Mouse (Mus musculus) adrenal gland, adult 18-20 months (tissue): ENCODE measurements at regions not wholly inside any gene's neighbourhood (a gene's known extent, or its start where the extent isn't known, plus 50 kb on each side); places are given as distances from the start of the nearest gene placed in this dataset.
A peak's percentile ranks its signal among the peaks of the same experiment; 100 is the strongest.
"Not testable (repeated sequence)": the region's sequence is repeated elsewhere in the genome, so short reads cannot be mapped to it uniquely, and the experiment has no call there.

ENCODE experiments used
- DNase-seq, 2 experiments: peaks; one replicate each; pipeline ENCODE4 v3.0.0; 2021 to 2022; ENCODE audit warnings: low spot score in 2 of 2

DNA sequence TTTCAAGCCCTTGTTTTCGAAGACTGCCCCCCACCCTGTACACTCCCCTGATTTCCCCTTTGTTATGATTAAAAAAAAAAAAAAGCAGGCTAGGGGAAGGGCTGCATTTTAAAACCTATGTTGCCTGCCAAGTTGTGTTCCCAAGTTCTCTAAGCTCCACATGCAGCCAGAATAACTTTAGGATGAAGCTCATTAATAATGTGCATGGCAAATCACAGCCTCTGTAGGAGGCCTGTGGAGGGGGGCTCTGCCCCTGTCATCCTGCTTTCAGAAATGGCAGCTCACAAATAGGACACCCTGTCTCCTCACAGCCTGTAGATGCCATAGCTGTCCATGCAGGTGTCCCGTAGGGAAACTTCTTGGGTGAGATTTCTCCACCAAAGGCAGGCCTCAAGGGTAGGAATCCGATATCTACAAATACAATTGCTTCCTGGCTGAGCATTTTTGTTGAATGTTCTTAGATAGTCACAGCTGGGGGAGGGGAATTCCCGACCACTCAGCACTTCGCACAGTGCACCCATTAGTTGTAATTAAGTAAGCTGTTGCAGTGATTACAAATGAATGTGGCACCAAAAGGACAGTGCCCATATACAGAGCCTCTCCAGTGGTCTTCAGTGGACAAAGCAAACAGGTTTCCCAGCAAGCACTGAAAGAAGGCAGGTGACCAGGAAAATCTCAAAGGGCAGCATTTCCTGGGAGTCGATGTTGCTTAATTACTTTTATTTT lies 389.1 kb upstream of the Klhl29 start:
- DNase-seq: no peak

DNA sequence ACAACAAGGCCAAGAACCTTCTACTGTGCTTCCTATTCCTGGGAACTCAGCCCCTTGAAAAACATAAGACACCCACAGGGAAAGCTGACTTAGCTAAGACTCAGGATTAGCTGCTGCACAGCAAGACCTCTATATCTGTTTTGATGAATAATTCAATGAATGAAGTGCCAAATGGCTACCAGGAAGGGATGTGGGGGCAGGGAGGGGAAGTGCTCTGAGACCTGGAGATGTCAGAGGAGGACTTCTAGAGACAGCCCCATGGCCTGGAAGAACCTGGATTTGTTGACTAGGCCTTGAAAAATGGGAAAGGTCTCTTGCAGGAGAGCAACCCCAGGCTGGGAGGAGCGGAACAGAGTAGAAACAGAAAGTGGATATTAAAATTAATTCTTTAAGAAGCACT lies 388.5 kb upstream of the Klhl29 start:
- no peak for DNase-seq

DNA sequence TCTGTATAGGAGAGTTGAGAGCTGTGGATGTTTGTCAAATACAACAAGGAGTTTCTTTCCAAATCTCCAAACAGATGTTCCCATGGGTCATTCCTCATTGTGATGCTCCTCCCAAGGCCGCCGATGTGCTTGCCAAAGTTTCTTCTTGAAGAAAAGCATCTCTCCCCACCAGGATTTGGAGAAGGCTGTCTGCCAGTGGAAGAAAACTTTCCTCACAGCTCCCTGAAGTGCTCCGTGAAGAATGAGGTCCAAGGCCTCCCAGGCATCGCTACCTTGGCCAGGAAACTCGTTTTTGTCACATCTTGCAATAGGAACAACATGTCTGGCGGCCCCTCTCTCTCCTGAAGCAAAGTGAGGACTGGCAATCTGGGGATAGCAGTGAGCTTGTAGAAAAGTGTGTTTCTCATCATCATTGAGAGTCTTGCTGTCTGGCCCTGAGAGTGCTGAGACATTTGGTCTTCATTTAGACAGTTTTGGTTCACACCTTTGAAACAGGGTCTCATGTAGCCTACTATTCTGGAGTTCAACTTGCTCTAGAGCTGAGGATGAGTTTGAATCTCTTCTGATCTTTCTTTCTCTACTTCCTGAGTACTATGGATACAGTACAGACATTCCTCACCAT lies 386.9 kb upstream of the Klhl29 start:
- no peak for DNase-seq

DNA sequence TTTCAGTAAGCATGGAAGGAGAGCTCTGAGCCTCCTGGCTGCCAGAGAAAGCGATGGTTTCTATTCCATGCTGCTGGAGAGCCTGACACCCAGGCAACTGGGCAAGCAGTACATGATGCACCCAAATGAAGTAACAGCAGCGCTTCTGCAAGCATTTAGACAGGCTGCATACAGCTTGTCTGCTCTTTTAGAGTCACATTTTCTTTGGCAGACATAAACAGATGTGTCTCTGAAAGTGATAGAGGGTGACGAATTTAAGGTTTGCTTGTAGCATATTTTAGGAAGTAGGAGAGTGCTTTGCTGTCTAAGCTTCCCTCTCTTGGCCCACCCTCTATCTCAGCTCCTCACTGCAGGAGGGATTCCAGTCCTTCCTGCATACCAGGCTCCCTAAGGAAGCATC lies 384.0 kb upstream of the Klhl29 start:
- no peak for DNase-seq

DNA sequence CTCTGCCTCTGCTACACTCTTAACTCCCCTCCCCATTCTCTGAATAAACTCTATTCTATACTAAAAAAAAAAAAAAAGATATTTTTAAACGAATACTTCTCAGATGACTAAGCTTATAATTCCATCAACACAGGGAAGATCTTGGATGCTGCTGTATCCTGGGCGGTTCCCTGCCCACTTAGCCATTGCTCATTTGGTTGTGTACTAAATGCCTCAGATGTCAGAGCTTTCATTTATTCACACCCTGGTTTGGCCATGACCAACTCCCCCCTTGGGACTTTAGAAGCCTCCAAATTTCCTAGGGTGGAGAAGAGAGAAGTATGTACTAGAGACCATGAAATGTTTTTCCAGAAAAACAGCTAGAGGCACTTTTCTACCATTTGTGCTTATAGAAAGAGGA lies 382.3 kb upstream of the Klhl29 start:
- DNase-seq: no peak

DNA sequence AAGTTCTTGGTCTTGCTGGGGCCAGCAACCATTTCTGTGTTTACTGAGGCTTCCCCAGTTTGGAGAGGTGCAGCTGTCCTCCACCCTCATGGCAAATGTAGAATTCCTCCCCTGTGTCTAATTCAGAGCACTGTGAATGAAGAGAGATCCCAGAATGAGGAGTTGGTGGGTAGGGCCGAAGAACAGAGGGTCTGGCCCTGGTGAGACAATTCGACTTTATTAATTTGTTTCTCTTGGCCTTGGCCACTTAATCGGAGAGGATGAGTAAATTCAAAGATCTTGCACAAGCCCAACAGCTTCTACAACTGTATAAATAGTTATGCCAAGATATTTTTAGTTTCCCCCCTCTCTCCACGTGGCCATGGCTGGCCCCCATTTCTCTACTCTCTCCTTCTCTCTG lies 381.9 kb upstream of the Klhl29 start:
- no peak for DNase-seq

DNA sequence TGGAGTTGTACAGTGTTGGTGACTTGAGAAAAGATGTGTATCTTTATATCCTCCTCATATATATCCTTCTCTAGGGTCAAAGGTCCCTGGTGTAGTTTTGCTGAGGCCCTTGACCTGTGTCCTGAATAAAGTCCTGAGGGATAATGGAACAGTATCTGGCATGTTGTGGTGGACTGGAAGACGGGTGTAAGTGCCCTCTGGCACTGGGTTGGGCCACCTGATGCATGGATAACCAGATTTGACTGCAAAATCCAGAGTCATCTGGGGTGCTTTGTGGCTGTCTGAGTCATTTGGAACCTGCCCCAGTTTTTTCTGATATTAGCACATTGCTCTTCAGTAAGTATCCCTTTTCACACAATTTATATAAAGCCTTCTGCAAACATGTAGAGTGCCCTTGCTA lies 378.3 kb upstream of the Klhl29 start:
- no peak for DNase-seq

DNA sequence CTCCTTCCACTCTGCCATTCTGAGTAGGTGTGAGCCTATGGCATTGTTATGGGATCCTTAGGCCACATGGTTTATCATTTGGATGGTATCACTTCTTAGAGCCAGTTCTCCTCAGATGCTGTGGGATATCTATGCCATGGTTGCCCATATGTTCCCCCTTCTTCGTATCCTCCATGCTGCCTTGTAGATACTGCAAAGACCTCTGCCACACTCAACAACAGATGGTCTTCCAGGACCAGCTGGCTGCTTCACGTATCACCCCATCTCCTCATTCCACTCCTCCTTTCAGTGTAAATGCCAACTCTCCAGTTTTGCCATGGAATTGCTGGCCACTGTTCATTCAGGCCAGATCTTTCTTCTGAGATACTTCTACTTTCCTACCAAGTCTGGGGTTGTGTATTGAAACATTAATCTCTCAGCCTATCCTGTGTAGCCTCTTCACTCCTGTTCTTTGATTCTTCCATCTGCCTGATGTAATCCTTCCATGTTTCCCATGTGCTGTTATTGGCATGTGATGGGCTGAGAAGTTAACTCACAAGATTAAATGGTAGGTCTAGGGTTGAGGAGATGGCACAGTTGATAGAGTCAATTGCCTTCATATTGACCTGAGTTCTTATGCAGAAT lies 368.7 kb upstream of the Klhl29 start:
- no peak for DNase-seq

DNA sequence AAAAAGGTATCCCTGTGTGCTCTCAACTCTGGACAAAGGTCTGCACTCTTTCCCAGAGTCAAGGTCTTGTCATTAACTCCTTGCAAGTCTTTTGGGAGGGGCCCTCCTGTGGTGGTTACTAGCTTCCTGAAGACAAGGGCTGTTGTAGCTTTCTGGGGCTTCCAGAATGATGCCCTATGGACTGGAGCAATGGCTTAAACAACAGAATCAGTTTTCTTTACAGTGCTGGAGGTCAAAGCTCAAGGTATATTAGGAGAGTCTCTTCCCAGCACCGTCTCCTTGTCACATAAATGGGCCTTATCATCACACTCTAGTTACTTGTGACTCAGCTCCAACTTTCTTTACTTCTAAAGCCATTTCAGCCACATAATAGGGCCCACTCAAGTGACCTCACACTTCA lies 360.6 kb upstream of the Klhl29 start:
- no peak for DNase-seq

DNA sequence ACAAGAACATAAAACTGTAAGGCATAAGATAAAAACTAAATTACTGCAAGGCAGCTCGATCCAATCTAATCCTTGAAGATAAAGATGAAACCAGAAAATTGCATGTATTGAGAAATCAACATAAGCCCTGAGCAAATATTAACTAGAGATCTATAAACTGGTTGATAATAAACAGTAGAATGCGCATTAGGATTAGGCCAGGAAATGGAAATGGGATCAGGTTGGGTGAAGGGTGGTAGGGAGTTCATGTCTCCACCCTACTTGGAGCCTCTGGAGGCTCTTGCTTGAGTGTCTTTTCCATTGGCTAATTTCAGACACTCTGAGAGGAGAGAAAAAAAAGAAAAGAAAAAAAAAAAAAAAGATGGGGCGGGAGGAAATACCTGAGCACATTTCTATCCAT lies 359.4 kb upstream of the Klhl29 start:
- DNase-seq: no peak

DNA sequence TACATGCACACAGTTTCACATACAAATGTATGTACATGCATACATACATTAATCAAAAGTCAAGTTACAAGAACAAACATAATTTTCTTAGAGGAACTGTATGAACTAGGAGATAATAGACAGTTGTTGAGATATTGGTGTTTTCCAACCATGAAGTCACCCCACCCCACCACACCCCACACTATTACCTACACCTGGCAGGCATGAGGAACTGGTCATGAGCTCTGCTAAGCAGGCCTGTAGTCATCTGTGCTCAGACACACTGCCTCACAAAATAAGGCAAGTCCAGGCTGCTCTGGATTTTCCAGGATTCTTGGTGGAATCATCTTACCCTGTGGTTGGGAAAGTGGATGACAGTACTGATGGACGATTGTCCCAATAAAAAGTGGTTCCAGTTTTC lies 347.6 kb upstream of the Klhl29 start:
- no peak for DNase-seq

DNA sequence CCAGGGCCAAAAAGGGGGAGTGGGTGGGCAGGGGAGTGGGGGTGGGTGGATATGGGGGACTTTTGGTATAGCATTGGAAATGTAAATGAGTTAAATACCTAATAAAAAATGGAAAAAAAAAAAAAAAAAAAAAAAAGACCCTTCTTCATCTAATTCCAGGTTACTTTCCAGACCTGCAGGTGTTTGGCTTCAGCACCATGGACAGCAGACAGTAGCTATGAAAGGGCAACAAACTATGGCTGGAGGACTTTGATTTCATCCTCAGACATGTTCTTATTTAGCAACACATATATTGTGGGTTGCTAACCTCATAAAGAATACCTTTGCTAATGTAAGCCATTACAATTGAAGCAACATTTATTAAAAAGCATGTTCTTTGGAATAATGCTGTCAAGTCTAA lies 342.0 kb upstream of the Klhl29 start:
- DNase-seq: peak in 1 of 2 experiments; percentile 9

DNA sequence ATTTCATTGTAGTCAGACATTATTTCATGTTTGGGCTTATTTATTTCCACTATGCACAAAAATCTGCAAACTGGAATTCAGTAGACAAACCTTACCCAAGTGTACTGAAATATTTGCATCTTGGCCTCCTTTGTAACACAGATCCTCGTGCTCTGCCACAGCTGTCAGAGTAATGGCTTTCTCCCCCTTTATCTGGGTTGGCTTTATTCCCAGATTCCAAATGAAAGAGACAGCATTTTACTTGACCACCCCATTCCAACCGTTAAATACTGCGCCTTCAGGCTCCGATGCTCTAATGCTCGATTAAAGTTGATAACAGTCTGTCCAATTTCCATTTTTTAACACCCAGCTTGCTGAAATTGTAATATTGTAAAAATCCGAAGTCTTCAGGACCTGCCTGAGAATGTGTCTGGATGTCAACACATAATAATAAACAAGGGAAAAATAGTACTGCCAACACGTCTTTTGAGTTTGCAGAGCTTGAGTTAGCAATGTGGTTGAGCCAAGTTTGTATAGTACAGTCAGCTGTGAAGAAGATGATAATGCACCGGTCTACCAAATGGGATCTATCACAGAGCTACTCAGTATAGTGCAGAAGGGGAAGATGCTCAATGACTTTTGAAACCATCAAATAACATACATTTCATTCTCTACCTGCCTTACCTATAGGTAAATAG lies 323.4 kb upstream of the Klhl29 start:
- DNase-seq: no peak

DNA sequence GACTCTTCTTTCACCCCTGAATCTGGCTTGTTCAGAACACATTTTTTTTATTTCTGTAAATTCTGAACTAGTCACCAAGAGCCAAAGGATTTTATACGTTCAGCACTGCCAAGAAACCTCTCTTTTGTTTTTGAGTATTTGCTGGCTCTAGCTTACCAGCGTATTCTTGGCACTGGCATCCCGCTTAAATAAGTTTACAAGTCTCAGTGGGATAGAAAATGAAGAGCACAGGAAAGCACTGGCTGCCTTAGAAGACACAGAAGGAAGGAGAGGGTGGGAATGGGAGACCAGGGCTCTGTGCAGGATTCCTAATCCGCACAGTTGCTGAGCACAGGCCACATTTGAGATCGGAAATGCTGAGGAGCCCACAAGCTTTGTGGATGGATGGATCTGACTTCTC lies 306.7 kb upstream of the Klhl29 start:
- DNase-seq: no peak

DNA sequence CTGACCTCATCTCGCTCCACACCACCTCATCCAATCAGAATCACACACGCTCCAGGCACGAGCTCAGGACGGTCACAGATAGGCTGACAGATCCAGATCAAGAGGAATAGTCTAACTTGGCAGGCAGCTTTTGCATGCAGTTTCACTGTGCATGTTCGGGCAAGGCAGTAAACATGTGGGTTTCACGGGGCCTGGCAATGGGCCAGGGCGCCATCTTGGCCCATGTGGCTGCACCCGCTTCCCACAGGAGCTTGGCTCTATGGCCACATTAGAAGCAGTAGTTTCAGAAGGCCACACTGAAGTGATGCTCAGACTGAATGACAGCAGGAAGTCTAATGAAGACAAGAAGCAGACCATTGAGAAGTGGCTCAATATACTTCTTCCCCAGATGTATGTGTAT lies 302.6 kb upstream of the Klhl29 start:
- DNase-seq: not testable (repeated sequence)

DNA sequence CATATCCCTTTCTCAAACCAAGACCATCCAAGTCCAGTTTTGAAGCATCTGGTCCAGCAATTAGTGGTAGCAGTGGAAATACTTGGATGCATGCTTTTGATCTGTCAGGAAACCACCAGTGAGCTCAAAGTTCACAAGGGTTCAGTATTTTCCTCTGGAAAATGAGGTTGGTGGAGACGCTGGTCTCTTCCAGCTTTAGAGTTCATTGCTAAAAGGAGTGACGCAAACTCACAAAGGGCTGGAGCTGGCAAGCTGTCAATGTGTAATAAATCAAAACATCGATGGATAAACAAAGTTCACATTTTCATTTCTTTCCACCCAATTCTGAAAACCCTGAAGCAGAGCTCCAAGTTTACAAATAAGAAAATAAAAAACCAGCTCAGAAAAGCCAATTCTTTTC lies 293.0 kb upstream of the Klhl29 start:
- peak in 1 of 2 experiments; percentile 20 for DNase-seq

DNA sequence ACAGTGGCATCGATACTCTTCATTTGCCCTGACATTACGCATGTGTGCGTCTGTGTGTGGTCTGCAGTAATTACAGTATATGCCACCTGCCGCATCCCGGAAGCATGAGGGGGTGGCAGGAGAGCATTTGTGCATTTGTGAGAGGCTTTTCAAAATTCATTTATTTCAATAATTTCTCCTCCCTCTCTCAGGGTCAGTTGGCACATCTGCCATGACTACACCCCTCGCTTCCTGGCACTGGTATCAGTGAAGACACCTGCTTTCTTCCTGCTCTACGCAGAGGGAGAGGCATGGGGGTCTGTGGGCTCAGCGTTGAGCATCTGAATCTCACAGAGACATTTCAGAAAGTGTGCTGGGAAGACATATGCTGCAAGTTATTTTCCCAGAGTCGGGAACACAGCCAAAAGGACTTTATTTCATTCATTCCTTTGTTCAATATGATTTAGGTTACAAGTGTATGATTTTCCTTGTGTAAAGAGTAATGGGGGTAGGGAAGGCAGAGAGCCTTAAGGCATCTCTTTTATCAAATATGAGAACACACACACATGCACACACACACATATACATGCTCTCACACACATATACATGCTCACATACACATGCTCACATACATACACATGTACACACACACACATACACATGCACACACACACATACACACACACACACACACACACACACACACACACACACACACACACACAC lies 262.2 kb upstream of the Klhl29 start:
- DNase-seq: no peak

DNA sequence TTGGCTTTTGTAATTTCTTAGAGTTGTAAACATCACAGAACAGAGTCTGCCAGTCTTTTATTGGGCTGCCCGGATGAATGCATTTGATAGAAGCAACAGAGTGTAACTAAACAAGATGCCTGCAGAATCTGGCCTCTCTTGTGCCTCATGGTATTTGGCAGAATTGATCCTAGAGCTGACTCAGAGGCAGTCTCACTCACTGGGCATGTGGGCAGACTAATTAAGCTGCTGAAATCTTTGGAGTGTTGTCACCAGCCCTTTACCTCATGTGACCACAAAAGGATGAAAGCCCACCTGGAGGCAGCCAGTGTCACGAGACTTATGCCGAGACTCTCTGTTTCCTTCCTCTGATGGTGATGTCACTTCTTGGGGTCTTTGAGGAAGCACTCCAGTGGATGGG lies 258.5 kb upstream of the Klhl29 start:
- no peak for DNase-seq

DNA sequence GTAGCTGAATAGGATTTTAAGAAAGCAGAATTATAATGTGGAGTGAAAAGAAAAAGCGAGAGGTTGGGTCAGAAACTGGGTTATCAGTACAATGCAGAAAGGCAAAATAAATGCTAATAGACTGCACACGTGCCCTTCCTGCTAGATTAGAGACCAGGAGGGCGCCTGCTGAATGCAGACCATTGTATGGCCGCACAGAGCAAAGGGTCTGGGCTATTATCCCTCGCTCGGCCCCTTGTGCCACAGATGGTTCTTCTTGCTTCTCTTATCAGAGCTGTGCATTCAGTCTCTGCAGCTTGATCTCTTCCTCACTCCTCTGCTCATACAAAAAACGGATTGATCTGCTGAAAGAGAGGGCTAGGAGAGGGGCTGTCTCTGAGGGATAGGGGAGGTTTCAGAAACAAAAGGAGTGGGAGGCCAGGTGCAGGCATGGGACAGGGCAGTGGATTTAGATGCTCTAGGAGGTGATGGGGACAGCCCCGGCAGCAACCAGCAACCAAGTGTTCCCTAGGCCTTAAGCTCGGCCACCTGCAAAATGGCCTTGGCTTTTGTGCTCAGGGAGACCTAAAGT lies 225.7 kb upstream of the Klhl29 start:
- no peak for DNase-seq

DNA sequence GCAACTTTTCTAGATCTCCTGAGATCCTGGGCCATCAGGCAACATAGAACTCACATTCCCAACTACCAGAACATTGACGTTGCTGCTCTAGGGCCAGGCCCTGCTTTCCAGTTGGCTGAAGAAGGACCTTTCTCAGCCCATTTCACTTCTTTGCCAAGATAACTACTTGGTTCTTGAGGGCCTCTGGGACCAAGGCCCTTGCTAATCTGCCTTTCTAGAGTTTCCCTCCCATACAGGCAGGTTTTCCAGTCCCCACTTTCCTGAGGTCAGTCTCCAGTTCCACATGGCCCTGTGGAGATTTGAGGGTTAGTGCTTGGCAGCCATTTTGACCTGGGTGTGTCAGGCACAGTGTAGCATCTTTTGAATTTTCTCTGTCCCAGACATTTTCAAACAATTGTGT lies 223.9 kb upstream of the Klhl29 start:
- no peak for DNase-seq

DNA sequence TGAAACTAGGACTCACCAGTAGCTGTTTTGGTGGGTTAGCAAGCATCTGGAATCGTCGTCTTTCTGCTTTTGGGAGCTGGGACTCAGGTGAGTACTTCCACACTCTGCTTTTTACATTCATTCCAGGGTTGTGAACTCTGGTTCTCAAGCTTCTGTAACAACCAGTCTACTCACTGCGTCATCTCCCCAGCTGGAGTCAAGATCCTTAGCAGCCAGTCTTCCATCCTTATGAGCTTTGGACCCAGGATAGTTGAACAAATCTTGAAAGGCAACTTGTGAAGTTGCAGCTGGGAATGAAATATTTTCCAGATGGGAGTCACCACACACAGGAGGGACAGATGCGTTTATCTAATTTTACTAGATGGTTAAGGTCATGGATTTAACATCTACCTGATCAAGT lies 223.5 kb upstream of the Klhl29 start:
- DNase-seq: no peak
